Mouse (Mus musculus) retina, adult 2 months (tissue): ENCODE measurements around the gene Babam2.
"Not testable (repeated sequence)": the region's sequence is repeated elsewhere in the genome, so short reads cannot be mapped to it uniquely, and the experiment has no call there.

Experiments
- DNase-seq: peaks from one replicate; pipeline ENCODE4 v3.0.0-alpha.2; 2012; ENCODE audit warnings: low read depth, low spot score

The Babam2 gene

DNA sequence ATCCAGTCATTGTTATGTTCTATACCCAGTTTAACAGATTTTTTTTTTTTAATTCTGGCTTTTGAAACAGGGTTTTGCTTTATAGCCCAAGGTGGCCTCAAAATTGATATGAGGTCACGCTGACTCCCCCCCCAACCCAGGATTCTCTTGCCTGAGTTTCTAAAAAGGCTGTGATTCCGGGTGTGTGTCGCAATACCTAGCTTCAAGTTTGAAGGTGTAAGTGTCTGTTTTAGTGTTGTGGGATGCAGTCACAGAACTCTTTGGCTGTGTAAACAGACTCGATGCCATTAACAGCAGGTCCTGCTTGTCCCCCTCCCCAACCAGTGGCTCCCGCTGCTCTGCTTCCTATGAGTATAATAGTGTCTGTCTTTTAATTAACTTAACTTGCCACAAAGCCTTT lies 84.1 kb downstream of the Babam2 start:
- DNase-seq, result no peak

DNA sequence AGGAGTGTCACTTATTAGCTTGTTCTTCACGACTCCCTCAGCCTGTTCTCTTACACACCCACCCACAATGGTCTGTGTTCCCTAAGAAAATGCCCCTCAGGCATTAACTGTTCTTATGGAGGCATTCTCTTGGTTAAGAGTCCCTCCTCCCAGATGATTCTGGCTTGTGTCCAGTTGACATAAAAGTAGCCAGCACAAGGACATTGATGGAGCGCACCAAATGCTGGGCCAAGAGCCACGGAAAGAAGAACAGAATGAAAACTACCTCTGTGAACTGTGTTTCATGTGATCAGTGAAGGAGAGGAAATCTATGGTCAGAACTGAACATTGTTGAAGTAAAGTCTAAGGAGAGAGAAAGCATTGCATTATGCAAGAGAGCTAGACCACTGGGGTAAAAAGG lies 89.7 kb downstream of the Babam2 start:
- no peak for DNase-seq

DNA sequence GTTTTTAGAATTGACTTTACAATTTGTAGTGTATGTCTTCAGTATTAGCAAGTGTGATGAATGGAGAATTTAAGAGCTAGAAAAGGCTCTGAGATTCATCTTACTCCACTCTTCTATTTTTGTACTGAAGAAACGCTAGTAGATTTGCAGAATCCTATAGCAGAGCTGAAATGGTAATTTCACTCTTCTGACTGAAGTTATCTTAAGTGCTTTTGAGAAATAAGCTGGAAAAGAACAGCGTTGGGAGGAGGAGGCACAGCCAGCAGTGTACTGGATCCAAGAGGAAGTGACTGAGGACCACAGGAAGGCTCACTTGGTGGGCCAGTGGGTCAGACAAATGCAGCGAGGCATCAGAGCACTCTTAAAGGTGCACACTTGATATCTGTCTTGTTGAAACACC lies 90.1 kb downstream of the Babam2 start:
- no peak for DNase-seq

DNA sequence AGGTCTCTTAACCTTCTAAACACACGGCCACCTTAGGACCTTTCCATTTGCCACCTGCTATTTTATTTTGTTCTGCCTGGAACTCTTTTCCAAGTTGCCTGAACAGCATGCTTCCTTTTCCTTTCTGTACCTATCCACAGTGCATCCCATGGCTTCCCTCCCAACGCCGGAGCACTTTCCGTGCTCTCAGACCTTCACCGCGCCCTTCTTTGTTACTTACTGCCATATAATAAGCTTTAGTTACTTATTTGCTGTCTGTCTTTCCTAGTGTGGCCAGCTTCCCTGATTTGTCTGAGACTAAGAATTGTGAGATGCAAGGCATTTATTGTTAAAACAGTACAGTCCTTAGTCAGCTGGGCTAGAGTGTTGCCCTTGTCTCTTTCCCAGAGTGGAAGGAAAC lies 94.9 kb downstream of the Babam2 start:
- no peak for DNase-seq

- no peak for DNase-seq
Measured at GRCm38 (mm10) chr5:31792863-31793262, 95.4 kb downstream of the Babam2 start.

DNA sequence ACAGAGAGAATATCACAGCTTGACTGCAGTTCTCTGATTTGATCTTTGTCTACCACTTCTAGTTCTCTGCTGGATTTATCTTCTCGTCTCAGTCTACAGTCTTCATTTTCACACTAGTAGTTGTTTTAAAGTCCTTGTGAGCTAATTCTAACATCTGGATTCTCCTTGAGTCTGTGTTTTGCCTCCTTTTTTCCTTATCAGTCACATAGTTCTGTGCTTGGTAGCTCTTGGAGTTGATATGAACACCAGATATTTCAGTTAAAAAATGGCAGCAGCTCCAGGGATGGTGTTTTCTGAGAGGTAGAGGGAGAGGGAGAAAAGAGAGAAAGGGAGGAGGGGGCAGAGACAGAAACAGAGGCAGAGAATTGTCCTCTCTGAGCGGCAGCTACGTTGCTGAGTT lies 97.9 kb downstream of the Babam2 start:
- DNase-seq, result no peak

- no peak for DNase-seq
Measured at GRCm38 (mm10) chr5:31796979-31797378, 99.5 kb downstream of the Babam2 start.

DNA sequence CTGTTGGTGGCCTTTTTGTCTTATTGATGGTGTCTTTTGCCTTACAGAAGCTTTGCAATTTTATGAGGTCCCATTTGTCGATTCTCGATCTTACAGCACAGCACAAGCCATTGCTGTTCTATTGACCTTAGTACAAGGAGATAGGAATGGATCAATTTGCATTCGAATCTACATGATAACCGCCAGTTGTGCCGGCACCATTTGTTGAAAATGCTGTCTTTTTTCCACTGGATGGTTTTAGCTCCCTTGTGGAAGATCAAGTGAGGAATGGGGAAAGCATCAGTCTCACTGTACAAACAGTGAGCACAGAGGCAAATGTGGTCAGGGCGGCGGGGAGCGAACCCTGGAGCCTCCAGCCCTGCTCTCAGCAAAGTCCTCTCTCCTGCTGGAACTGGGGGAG lies 106.7 kb downstream of the Babam2 start:
- DNase-seq, result not testable (repeated sequence)

GRCm38 (mm10) chr5:31804751-31805150 lies 107.3 kb downstream of the Babam2 start:
- DNase-seq, result no peak

DNA sequence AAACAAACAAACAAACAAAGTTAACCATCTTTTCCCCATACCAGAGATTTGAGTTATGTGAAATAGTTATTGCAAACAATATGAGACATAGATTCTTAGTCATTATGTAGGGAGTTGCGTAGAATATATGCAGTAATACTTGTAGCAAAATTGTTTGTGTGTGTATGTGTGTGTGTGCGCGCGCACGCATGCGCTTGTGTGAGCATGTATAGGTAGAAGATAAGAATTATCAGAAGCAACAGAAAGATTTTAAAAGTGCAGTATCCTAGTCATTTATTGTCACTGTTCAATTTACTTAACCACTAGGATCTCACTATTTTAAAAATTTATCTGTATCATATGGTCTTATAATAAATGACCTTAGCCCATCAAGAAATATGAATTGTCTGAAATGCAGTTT lies 109.8 kb downstream of the Babam2 start:
- no peak for DNase-seq

DNA sequence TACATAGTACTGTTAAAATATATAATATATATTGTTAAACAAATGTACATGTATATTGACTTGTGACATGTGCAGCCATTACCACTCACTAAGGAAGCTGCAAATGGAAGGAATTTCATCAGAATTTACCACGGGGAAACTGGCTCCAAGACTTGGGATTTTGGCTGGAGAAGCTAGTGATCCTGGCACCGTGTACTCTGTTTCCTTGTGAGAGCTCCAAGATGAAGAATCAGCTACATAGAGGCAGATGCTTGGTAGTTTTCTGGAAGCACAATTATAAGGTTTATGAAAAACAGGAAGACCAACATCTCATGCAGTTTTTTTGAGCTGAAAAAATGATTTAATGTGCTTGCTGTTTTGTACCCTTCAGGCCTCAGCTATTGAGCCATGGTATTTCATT lies 110.8 kb downstream of the Babam2 start:
- DNase-seq, result no peak

DNA sequence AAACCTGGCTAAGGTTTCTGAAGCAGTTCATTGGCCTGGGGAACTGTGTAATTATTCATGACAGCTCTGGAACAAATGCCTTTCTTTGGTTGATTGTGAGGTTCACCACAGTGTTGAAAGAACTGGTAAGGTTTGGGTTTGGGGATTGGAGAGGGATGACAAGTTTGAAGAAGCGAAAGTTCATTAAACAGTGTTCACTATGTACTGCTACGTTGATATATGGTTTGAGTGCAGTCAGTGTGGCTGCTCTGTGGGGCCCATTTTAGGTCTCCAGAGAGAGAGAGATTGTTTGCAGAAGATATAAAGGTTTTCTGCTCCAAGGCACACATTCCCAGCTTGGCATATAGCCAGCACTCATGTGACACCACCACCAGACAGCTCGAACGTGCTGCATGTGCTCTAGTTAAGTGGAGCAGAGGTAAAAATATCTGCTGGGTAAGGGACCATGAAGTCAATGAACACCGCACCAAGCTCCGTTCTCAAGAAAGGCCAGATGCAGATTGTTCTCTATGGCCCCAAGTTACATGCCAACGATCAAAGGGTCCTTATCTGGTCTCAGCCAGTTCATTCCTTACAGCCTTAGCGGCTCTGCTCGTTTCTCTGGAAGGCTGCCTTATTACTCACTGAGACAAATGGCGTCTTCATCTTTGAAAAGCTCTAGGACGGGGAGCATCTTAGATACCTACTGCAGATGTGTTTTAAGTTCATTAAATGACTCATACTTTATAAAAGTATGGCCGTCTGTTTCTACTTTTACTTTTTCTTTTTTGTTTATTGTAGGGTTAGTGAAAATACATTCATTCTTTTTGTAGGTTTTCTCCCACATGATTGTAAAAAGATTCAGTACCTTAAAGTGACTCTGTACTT lies 113.5 kb downstream of the Babam2 start:
- no peak for DNase-seq

DNA sequence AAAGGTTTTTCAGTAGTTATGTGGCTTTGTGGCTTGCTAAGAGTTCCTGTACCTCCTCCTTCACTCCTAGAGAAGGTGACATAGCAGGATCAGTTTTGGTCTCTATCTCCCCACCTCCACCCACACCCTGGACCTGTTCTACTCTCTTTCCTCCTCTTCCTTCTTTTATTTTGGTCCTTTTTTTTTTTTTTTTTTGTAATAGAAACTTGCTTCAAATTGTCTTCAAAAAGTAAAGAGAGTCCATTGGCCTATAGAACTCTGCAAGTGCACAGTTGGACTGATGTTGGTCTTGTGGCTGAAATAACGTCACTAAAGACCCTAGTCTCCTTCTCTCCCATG lies 114.1 kb downstream of the Babam2 start:
- DNase-seq, result no peak

DNA sequence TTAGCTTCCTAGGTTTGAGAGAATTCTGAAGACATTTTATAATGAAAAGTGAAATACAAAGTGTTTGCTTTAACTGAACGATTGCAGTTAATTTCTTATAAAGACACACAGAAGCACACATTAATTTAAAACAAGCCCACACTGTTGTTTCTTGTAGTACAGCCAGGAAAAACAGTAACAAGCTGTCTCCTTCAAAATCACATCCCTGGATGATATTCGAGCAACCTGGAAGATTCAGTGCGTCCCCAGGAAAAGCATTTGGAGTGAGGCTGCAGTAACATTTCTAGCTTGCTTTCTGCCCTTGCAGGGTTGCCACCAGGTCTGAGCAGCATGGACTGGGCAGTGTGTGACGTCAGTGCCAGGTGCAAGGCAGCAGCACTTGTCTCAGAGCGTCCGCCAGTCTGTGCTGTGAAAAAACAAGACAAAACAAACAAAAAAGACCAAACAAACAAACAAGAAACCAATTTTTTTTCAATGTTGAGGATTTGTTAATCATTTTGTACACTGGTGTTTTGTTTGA lies 115.7 kb downstream of the Babam2 start:
- DNase-seq, result no peak

DNA sequence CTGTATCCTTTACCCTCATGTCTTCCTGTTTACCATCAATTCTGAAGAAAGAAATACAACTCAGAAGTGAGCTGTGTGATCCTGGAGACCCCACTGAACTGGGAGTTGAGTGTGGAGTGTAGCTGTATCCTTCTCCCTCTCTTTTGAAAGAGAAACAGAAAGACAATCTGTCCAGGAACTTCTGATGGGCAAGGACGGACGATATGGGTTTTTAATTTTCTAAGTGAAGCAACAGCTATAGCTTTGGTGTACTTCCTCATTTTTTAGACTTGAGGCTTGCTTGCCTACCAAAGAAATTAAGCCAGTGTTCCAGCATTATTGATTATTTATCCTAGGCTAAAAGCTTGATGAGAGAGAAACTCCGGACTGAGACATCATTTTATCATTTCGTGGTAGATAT lies 116.6 kb downstream of the Babam2 start:
- DNase-seq, result no peak

GRCm38 (mm10) chr5:31815129-31815528 lies 117.6 kb downstream of the Babam2 start:
- no peak for DNase-seq

- DNase-seq, result no peak
Measured at GRCm38 (mm10) chr5:31816082-31816481, 118.6 kb downstream of the Babam2 start.

- DNase-seq, result no peak
Measured at GRCm38 (mm10) chr5:31820801-31821200, 123.3 kb downstream of the Babam2 start.

GRCm38 (mm10) chr5:31821204-31821603 lies 123.7 kb downstream of the Babam2 start:
- DNase-seq, result no peak

- no peak for DNase-seq
Measured at GRCm38 (mm10) chr5:31823673-31824072, 126.2 kb downstream of the Babam2 start.

GRCm38 (mm10) chr5:31824126-31824525 lies 126.6 kb downstream of the Babam2 start:
- no peak for DNase-seq

GRCm38 (mm10) chr5:31827304-31827703 lies 129.8 kb downstream of the Babam2 start:
- DNase-seq, result no peak

DNA sequence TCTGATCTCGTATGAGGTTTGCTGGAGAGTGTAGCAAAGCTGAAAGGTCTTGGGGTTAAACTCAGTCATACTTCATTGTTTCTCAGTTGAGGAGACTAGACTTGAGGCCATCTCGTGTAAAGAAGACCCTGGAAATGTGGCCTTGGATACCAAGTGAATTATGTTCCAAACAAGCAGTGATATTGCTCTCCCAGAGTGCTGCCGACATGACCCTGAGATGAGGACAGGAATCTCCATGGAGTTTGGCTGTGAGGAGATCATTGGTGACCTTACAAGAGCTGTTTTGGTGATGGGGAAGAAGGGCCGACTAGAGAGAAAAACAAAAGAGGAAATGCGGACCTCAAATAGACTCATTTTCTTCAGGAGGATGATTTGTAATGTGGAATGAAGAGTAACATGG lies 130.4 kb downstream of the Babam2 start:
- no peak for DNase-seq

- DNase-seq, result no peak
Measured at GRCm38 (mm10) chr5:31828747-31829146, 131.3 kb downstream of the Babam2 start.
